Mouse (Mus musculus) layer of hippocampus, postnatal 36 days (tissue): ENCODE measurements around the gene Colec11. TPM values are rescaled to one million over a fixed set of nuclear protein-coding genes. Genes with fewer than 3 reads are reported as not detected.

Experiments
- DNase-seq, 2 experiments: peaks; one replicate each; pipeline ENCODE4 v3.0.0; 2022
- total RNA-seq, 2 experiments: library from RNA; stranded (reverse); gene quantifications; 2 replicates each; pipeline ENCODE4 v1.2.3; 2021

The Colec11 gene
- total RNA-seq, 2 experiments from 2014 or later = 0.72 to 0.81 TPM

DNA sequence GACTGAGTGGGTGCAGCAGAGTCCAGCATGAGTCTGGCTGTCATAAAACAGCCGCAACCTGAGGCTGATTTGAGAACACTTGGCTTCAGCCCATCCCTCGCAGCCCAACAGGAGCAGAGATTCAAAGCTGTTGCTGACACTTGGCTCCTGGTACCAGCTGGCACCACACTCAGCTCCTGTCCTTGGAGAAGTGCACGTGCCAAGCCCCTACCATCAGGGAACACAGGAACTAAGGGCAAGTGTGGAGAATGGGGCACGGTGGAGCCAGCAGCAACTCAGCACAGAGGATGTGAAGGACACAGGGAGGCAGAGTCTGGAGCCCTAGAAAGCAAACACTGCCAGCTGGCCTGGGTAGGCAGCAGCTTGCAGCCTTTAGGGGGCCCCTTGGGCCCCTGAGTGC is 20.9 kb downstream of the Colec11 start:
- DNase-seq = no peak

DNA sequence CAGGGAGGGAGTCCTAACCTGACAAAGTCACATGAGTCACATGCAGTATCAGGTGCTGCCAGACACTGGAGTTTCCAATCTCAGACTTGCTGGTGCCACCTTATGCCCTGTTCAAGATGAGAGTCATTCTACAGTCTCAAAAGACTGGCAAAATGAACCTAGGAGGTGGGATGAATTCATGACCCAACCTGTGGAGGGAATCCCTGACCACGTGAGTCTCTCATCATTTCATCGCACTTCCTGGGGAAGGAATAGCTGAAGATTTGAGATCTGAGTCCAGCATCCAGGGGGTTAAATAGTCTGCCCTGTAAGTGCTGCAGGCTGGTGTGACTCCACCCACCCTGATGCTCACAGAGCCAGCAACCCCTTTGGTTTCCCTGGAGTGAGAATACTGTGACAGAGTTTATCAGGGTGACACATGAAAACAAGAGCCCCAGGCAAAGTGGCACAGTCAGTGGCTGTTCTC is 24.6 kb downstream of the Colec11 start:
- DNase-seq = no peak

DNA sequence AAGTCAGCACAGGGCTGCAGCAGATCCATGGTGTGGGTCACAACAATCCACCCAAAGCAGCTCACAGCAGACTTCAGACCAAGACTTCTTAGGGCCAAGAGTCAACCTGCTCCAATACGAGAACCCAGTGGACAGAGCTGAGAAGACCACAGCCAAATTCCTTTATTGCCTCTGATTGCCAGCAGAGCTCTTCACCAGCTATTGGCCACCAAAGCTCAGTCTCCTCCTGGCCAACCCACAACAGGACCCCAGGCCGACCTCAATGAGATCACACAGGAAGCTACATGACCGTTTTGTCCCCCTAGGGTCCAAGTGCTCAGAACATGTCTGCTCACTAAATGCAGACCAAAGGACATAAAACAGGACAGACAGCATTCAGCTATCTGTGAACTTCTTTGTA is 25.1 kb downstream of the Colec11 start:
- no peak for DNase-seq

DNA sequence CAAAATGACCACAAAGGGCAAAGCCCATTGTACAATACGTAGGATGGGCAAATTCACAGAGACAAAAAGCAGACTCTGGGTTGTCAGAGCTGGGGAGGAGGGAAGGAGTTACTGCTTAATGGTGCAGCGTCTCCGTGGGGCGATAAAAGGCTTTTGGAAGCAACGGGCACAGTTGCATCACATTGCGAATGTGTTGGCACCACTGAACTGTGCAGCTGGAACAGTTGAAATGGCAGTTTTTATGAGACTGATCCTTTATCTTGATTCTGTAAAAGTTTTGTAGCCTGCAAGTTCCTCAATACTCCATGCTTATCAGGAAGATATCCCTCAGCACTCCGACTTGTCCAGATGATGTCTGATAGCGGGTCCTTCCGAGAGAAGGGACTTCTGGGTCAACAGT is 25.5 kb downstream of the Colec11 start:
- DNase-seq = no peak

DNA sequence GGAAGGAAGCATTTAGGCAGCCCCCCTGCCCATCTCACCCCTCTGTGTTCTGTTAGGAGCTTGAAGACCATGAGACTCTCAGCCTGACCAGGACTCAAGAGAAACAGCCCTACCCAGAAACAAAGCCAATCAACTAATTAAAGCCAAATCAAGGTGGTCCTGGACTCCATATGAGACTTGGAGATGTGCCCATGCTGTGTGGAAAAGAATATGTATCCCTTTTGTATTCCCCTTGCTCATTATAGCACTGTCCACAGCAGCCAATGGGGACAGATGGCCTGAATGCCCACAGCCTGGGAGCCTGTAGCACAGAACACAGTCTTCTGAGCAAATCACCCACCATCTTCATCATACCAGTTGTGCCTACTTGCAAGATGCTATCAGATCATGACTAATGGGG is 26.3 kb downstream of the Colec11 start:
- DNase-seq = no peak

DNA sequence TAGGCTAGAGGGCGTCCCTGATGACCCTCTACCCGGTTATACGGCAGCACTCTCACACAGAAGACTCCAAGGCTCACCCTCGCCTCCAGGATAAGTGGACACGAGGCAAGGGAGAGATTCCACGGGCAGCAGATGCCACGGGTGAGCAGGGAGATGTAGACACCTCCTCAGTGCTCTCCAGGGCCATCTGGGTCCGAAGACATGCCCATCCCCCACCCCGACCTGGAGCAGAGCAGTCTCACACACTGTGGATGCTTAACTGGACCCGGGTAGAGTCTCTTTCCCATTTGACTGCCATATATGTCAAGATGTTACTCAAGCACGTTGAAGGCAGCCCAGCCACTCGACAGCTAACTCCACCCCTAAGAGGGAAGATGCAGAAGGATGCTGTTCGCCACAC is 32.7 kb downstream of the Colec11 start:
- DNase-seq = no peak

DNA sequence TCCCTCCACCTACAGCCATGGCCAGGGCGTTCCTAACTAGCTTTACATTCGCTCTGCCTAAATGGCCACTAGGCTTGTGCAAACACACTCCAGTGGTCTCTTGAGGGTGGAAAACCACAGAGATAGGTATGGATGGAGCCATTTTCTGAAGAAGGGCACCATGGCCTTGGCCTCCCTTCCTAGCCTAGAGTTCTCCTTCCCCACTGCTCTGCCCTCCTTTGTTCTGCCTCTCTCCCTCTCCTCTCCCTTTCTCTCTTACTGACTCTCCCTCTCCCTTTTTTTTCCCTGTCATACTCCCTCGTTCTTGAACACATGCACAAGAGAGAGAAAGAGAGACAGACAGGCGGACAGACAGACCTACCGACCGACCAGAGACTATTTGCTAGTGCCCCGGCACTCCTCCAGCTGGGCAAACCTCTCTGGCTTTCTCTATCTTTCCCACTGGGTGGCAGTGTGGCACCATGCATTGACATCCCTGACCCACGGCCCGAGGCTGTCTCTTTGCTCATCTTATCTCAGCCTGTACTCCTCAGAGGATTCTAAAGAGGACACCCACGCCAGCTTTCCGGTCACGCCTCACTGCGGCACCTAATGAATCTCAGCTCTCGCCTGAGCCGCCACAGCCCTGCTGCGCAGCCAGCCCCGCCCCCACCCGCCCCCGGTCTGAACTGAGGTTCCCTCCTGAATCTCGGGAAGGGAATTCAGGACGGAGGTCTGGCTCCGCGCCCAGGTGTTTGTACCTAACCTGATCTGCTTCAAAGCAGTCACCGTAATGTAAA is 33.9 kb downstream of the Colec11 start:
- DNase-seq = peak; percentile 86 to 88

DNA sequence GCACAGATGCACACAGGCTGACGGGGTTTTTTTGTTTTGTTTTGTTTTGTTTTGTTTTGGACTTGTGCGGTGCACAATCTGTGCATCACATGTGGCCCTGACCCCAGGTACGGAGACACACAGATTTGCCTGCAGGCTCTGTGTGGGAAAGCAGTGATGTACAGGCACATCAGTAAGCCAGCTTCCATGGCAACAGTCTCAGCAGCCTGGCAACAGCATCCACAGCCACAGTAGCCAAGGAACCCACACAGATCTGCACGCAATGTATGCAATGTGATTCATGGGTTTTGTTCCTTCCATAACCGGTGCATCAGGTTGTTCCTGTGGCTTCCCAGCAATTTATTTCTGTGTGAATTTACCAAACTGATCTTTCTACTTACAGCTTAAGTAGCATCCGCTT is 35.2 kb downstream of the Colec11 start:
- DNase-seq = peak; percentile 70

DNA sequence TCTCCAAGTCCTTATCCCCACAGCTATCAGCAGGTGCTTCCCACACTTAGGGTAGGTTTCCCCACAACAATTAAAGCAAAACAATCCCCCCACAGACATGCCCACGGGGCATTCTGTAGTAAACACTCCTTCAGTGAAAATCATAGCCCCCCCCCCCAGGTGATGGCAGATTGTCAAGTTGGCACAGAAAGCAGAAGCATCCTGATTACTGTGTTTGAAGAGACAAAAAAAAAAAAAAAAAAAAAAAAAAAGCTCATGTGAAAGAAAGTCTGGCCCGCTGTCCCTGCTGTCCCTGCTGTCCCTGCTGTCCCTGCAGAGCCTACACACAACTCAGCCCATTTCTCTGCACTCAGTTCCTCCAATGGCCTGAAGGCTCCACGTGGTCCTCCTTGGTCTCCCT is 39.1 kb downstream of the Colec11 start:
- no peak for DNase-seq

DNA sequence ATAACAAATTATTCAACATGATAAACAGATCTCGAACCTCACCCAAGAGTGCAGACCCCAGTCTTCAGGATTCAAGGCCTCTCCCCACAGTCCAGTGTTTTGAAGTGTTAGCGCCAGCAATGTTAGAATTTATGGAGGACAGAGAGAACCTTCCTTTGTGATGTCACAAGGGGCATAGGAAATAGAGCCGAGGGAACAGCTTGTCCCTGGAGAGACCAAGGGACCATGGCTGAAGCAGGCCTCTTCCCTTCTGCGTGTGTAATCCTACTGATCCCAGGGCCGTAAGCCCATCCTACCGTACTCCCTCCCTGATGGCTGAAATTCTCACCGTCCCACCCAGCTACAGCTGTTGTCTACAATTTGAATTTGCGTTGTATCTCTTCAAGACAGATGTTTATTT is 40.8 kb downstream of the Colec11 start, which contains the start of gene Allc:
Gene Allc, minus strand, starts transcription at position 101 of the 400 bp plus-strand sequence.
- no peak for DNase-seq

DNA sequence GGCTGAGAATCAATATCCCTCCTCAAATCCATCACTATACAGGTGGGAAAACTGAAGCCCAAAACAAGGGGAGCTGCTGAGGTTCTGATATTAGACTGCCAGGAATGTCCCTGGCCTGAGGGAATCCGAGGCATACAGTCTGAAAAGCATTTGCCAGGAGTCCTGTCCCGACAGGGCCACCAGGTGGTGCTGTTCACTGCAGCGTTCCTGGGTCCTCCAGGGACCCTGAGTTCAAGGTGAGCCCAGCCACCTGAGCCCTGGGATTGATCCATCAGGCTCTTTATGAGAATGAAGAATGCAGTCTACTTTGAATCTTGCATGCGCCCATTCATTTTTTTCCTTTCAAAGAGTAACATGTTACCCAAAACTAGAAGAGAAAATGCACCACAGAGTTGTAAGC is 44.0 kb downstream of the Colec11 start:
- DNase-seq = no peak

DNA sequence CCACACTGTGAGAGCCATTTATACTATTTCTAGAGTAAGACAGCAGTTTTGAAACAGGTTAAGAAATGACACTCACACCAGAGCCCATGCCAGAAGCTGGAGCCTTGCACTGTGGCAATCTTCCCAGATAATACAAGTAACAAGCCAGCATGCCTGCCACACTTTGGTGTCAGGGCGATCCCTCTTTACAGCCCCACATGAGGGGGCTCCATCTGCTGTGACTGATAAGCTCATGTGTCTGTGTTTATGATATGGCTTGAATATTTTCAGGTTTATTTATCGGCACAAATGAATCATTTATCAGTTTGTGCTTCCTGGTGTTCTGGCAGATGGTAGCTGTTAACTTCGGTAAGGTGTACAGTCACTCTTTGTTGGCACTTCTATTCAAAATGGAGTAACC is 45.0 kb downstream of the Colec11 start:
- no peak for DNase-seq

DNA sequence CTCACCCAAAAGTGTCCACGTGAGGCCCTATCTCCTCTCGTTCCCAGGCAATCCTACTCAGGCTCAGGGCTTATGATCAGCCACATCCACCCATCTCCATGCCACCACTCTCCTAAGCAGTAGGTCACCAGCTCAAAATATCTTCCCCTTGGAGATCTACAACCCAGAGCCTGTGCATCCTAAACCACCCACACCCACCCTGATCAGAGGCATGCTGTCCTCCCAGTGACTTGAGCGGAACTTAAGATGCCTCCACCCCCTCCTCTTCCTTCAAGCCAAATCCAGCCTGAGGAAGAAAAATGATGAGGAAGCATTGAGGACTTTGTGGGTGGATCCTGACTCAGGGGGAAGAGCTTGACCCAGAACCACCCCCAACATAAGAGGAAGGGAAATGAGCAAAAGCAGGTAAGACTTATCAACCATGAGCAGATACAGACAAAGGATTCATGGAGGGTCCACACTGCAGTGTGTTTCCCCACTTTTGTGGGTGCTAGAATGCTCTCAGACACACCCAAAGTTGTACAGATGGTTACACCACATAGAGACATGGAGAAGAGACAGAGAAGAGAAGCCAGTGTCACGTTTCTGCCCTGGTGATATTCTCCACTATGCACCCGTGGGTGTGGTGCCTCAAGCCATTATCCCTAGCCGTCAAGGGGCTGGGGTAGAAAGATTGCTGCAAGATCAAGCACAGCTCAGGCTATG is 47.7 kb downstream of the Colec11 start:
- no peak for DNase-seq

DNA sequence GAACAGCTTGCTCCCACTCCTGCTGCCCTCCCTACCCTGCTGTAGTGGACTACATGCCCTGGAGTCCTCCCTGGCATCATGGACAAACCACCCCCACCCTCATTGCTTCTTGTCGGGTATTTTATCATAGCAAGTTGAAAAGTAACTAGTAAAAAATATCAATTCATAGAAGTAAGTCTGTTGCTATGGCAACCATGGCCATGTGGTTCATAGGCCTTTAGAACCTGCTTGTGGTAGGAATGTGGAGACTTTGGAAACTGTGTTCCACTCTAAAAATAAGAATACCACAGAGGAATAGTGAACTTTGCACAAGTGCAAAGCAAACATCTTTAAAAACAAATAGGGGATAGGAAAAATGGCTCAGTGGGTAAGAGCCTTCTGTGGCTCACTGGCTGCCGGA is 50.9 kb downstream of the Colec11 start:
- no peak for DNase-seq

DNA sequence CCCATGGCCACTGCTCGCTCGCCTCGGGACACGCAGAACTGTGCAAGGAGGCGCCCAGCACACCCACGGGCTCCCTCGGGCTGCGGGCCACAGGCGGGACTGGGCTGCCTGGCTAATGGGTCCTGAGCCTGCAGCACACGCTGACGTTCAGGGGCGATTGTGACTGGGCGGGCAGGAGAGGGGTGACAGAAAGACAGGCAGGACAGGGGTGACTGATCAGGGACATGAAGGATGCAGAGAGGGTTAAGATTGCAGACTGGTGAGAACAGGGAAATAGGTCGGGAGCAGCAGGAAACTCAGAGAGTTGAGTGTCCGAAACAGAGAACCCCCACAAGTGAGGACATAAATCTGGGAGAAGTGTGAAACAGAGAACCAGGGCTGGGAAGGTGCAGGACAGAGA is 70.9 kb downstream of the Colec11 start, which contains the start of gene Dcdc2c:
Gene Dcdc2c, minus strand, starts transcription at position 101 of the 400 bp plus-strand sequence.
- DNase-seq = no peak

DNA sequence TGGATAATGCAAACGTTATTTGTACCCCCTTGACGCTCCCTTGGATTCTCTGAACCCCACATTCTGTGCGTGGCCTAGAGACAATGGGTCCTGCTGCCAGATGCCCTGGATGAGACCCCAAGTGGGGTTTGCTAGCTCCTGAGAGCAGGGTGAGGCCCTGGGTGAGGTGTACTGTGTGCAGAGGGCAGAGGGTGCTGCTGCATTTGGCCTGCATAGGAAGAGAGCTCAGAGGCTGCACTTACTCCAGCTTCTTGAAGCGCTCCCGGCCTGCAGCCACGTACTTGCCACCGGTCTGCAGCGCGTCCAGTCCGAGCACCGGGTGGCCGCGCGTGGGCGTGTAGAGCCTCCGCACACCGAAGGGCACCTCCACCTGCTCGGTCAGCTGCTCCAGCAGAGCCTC is 71.4 kb downstream of the Colec11 start:
- DNase-seq = no peak

DNA sequence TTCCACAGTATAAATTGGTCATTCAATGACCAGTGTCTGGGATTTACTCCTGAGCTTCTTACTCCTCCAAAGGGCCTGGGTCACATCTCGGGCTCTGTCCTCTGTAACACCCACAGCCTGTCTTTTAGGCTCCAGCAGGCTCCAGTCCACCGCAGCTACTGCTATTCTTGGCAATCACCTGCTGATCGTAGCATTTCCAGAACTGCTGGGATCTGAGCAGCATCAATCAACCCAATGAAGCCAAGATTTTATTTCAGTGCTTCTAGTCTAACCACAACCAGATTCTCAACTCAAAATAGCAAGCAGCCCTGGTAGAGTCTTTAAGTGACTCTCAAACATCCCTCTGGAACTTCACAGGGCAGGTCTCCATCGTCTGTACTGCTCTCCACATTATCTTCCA is 74.3 kb downstream of the Colec11 start:
- DNase-seq = no peak

Other genes with a start within 250 kb of the Colec11 start
- gene Dcdc2c, start 71.0 kb downstream of the Colec11 start, total RNA-seq = under 1 TPM; 0.60 to 0.68 TPM
- under 1 TPM; 0.66 to 0.75 TPM for gene Allc, start 40.9 kb downstream of the Colec11 start, total RNA-seq
- gene Rps7, start 12.6 kb upstream of the Colec11 start, total RNA-seq = 100 to 1,000 TPM; 282 to 298 TPM
- gene Rnaseh1, start 26.2 kb upstream of the Colec11 start, total RNA-seq = 10 to 100 TPM; 12.7 to 14.1 TPM
- 10 to 100 TPM; 33.7 to 36.9 TPM for gene Adi1, start 51.9 kb upstream of the Colec11 start, total RNA-seq
- gene Trappc12, start 127.1 kb upstream of the Colec11 start, total RNA-seq = 10 to 100 TPM; 57.2 to 57.5 TPM
- 10 to 100 TPM; 47.5 to 54.1 TPM for gene Eipr1, start 128.4 kb upstream of the Colec11 start, total RNA-seq